Mouse (Mus musculus) liver, embryonic 14.5 days (tissue): ENCODE measurements at regions not wholly inside any gene's neighbourhood (a gene's known extent, or its start where the extent isn't known, plus 50 kb on each side); places are given as distances from the start of the nearest gene placed in this dataset.

Experiments used
- ATAC-seq: fragments of 200-750 bp; cut with Nextera tagmentation; 2 replicates; pipeline ENCODE4 v1.8.0; 2017; ENCODE audit warnings: moderate number of reproducible peaks, mild to moderate bottlenecking, moderate library complexity; ENCODE audit not compliant: insufficient read depth
- DNase-seq, 3 experiments: peaks; one replicate each; pipeline ENCODE4 v3.0.0-alpha.2; 2012 to 2013; ENCODE audit warnings: low read depth in 3 of 3, low spot score in 3 of 3
- H3K27ac ChIP-seq: fragments of 300-500 bp; sonication (generic); 2 replicates; pipeline ENCODE4 v1.5.1; 2014; ENCODE audit warnings: moderate library complexity, mild to moderate bottlenecking, control low read depth, inconsistent platforms
- H3K27me3 ChIP-seq: fragments of 300-500 bp; sonication (generic); 2 replicates; pipeline ENCODE4 v1.6.1; 2014; ENCODE audit warnings: mild to moderate bottlenecking, low read length, moderate library complexity; ENCODE audit not compliant: control insufficient read depth, insufficient read depth
- H3K36me3 ChIP-seq: fragments of 300-500 bp; sonication (generic); replicated peaks from 2 replicates; pipeline ENCODE4 v1.6.1; 2014; ENCODE audit warnings: low read depth; ENCODE audit not compliant: control insufficient read depth, insufficient read depth
- H3K4me1 ChIP-seq, 2 experiments: fragments of 200-500 bp in 1 of 2; fragments of 300-500 bp in 1 of 2; sonication (generic) in 1 of 2; replicated peaks; 2 replicates each; pipeline ENCODE4 v1.6.1; 2012 to 2014; ENCODE audit warnings: antibody characterized with exemption in 1 of 2, inconsistent platforms in 1 of 2, low read length in 1 of 2; ENCODE audit not compliant: control insufficient read depth in 2 of 2, insufficient read depth in 2 of 2
- H3K4me2 ChIP-seq: fragments of 300-500 bp; sonication (generic); 2 replicates; pipeline ENCODE4 v1.6.1; 2014; ENCODE audit warnings: low read depth, mild to moderate bottlenecking, control low read depth, moderate library complexity
- H3K4me3 ChIP-seq, 2 experiments: fragments of 200-500 bp in 1 of 2; fragments of 300-500 bp in 1 of 2; sonication (generic) in 1 of 2; 2 replicates each; pipeline ENCODE4 v1.5.1; 2012 to 2014; ENCODE audit warnings: low read depth in 2 of 2, low read length in 2 of 2, mild to moderate bottlenecking in 2 of 2, control low read depth in 1 of 2, inconsistent platforms in 1 of 2, moderate library complexity in 1 of 2; ENCODE audit not compliant: insufficient read depth in 1 of 2
- H3K9ac ChIP-seq: fragments of 300-500 bp; sonication (generic); replicated peaks from 2 replicates; pipeline ENCODE4 v1.6.1; 2014; ENCODE audit warnings: mild to moderate bottlenecking, control low read depth, moderate library complexity
- H3K9me3 ChIP-seq: fragments of 300-500 bp; sonication (generic); 2 replicates; pipeline ENCODE4 v1.6.1; 2016; ENCODE audit warnings: low read length, mixed read lengths; ENCODE audit not compliant: control insufficient read depth
- CTCF ChIP-seq: IDR thresholded peaks from 2 replicates; pipeline ENCODE4 v1.5.1; 2016; ENCODE audit warnings: antibody characterized with exemption, low read depth, control low read depth
- EP300 ChIP-seq: IDR thresholded peaks from 2 replicates; pipeline ENCODE4 v1.6.1; 2016; ENCODE audit warnings: antibody characterized with exemption, low read depth
- WGBS: fragments of 180-500 bp; shearing (Covaris S2); extraction: QIAGEN DNeasy Blood & Tissue Kit; methylation state at CpG from one replicate; pipeline ENCODE4 v1.1.7; 2014; ENCODE audit not compliant: insufficient replicate concordance; 5-methylcytosine and 5-hydroxymethylcytosine counted together

GRCm38 (mm10) chr1:190560086-190560485, 351.5 kb downstream of the Rps6kc1 start:
- 67% methylated on average over 9 of the region's 9 CpGs for WGBS
- no peaks in the 10 kb centered on the region for H3K27me3 ChIP-seq
- ATAC-seq (no peak), DNase-seq (no peak)
- no peak overlapping the region for H3K4me3 ChIP-seq
- H3K4me1 ChIP-seq, result peaks cover 0 to 2% of the 10 kb centered on the region in 2 experiments; a peak in 1 of 4 replicates
- H3K9me3 ChIP-seq, result no peaks in the 10 kb centered on the region
- H3K36me3 ChIP-seq, result no peaks in the 10 kb centered on the region
- no peak overlapping the region for H3K4me2 ChIP-seq
- no peak overlapping the region for H3K9ac ChIP-seq
- TF ChIP-seq EP300 (no peak), CTCF (no peak)
- H3K27ac ChIP-seq, result no peak overlapping the region

GRCm38 (mm10) chr1:190541892-190542291, 369.7 kb downstream of the Rps6kc1 start:
- Histone ChIP-seq H3K36me3 (no peaks in the 10 kb centered on the region), H3K9ac (no peak overlapping the region), H3K4me1 (no peaks in the 10 kb centered on the region), H3K4me2 (no peak overlapping the region), H3K27ac (no peak overlapping the region), H3K4me3 (no peak overlapping the region), H3K27me3 (no peaks in the 10 kb centered on the region), H3K9me3 (no peaks in the 10 kb centered on the region)
- WGBS, result 44% methylated on average over 2 of the region's 2 CpGs
- no peak for DNase-seq
- ATAC-seq, result no peak
- no peak for TF ChIP-seq EP300

GRCm38 (mm10) chr1:190532879-190533676, 362.6 kb upstream of the Prox1 start:
- Histone ChIP-seq H3K4me1 (peaks cover 0 to 3% of the 10 kb centered on the region in 2 experiments; a peak in 2 of 4 replicates), H3K27me3 (no peaks in the 10 kb centered on the region), H3K36me3 (no peaks in the 10 kb centered on the region), H3K9ac (no peak overlapping the region), H3K9me3 (no peaks in the 10 kb centered on the region), H3K4me3 (no peak overlapping the region), H3K4me2 (no peak overlapping the region), H3K27ac (no peak overlapping the region)
- TF ChIP-seq CTCF, result no peak
- no peak for TF ChIP-seq EP300
- ATAC-seq (no peak), DNase-seq (no peak)
- WGBS, result 22% methylated on average over 10 of the region's 10 CpGs

- Histone ChIP-seq H3K4me1 (peaks cover 0 to 3% of the 10 kb centered on the region in 2 experiments; a peak in 2 of 4 replicates), H3K27me3 (no peaks in the 10 kb centered on the region), H3K9me3 (no peaks in the 10 kb centered on the region), H3K36me3 (no peaks in the 10 kb centered on the region), H3K4me3 (no peak overlapping the region), H3K27ac (no peak overlapping the region), H3K9ac (no peak overlapping the region), H3K4me2 (no peak overlapping the region)
- WGBS, result 53% methylated on average over 6 of the region's 6 CpGs
- no peak for ATAC-seq
- DNase-seq, result no peak
- TF ChIP-seq CTCF, result no peak
- no peak for TF ChIP-seq EP300
These were observed 360.7 kb upstream of the Prox1 start for GRCm38 (mm10) chr1:190531224-190531623.

GRCm38 (mm10) chr1:190530079-190530478, 359.6 kb upstream of the Prox1 start:
- ATAC-seq, result no peak
- Histone ChIP-seq H3K27ac (no peak overlapping the region), H3K27me3 (no peaks in the 10 kb centered on the region), H3K36me3 (no peaks in the 10 kb centered on the region), H3K4me2 (no peak overlapping the region), H3K9me3 (no peaks in the 10 kb centered on the region), H3K4me3 (no peak overlapping the region), H3K9ac (no peak overlapping the region), H3K4me1 (peaks cover 0 to 3% of the 10 kb centered on the region in 2 experiments; a peak in 2 of 4 replicates)
- 68% methylated on average over 3 of the region's 3 CpGs for WGBS
- TF ChIP-seq EP300 (no peak), CTCF (no peak)
- DNase-seq, result no peak
